Mouse (Mus musculus): Measurements from ENCODE around the gene Nphp1. TPM values are rescaled to one million over a fixed set of nuclear protein-coding genes. Genes with fewer than 3 reads are reported as not detected.

Gene Nphp1
- polyA plus RNA-seq, 1 experiment from 2014 or later = 16.3 TPM

DNA sequence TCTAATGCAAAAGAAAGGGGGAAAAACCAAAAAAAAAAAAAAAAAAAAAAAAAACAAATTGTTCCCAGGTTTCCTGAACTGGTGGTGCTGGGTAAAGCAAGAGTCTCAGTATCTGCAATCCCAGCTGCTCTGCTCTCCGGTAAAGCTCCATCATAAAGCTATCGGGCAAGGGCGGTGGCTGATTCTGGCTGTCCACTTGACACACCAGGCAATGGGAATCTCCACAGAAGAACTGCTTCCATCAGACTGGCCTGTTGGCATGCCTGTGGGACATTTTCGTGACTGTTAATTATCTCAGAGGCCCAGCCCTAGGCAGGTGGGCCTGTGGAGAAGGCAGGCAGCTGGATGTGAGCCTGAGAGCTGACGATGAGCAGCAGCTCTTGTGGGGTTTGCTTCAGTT is 10.2 kb downstream of the Nphp1 start:
- H3K27ac ChIP-seq (ENCODE audit: low read length) = no peak overlapping the region
- no peaks in the 10 kb centered on the region for H3K9me3 ChIP-seq (ENCODE audit: control insufficient read depth, low read length)
- no peak for ATAC-seq
- WGBS = 89% methylated on average over 5 of the region's 5 CpGs
- H3K4me2 ChIP-seq (ENCODE audit: low read depth, low read length) = no peak overlapping the region
- no peaks in the 10 kb centered on the region for H3K27me3 ChIP-seq (replicated peaks; ENCODE audit: control insufficient read depth, insufficient read depth, low read length)
- no peaks in the 10 kb centered on the region for H3K4me1 ChIP-seq (ENCODE audit: control insufficient read depth, insufficient read depth, low read length)
- H3K36me3 ChIP-seq (ENCODE audit: control insufficient read depth, insufficient read depth, low read length) = no peaks in the 10 kb centered on the region
- no peak overlapping the region for H3K9ac ChIP-seq (ENCODE audit: low read depth, low read length)
- H3K4me3 ChIP-seq (ENCODE audit: low read length) = no peak overlapping the region

DNA sequence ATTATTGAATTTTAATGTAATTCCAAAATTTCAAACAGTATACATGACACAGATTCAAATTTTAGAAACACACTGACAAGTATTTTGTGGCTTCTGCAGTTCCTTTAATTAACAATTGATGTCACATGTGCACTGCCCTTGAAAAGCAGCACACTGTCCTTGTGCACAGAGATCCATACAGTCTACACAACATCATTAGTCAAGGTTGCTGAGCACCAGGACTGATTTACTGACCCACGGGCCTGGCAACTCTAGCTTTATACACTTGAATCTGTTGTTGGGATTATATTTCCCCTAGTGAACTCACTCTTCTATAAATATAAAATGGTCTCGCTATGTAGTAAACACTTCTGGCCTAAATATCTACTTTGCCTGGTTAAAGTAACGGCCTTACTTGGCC is 13.7 kb downstream of the Nphp1 start:
- H3K9me3 ChIP-seq (ENCODE audit: control insufficient read depth, low read length) = no peaks in the 10 kb centered on the region
- no peak overlapping the region for H3K27ac ChIP-seq (ENCODE audit: low read length)
- H3K4me3 ChIP-seq (ENCODE audit: low read length) = no peak overlapping the region
- H3K36me3 ChIP-seq (ENCODE audit: control insufficient read depth, insufficient read depth, low read length) = no peaks in the 10 kb centered on the region
- no peak overlapping the region for H3K4me2 ChIP-seq (ENCODE audit: low read depth, low read length)
- H3K4me1 ChIP-seq (ENCODE audit: control insufficient read depth, insufficient read depth, low read length) = no peaks in the 10 kb centered on the region
- no peak for ATAC-seq
- 82% methylated on average over 3 of the region's 3 CpGs for WGBS
- no peaks in the 10 kb centered on the region for H3K27me3 ChIP-seq (replicated peaks; ENCODE audit: control insufficient read depth, insufficient read depth, low read length)
- no peak overlapping the region for H3K9ac ChIP-seq (ENCODE audit: low read depth, low read length)

DNA sequence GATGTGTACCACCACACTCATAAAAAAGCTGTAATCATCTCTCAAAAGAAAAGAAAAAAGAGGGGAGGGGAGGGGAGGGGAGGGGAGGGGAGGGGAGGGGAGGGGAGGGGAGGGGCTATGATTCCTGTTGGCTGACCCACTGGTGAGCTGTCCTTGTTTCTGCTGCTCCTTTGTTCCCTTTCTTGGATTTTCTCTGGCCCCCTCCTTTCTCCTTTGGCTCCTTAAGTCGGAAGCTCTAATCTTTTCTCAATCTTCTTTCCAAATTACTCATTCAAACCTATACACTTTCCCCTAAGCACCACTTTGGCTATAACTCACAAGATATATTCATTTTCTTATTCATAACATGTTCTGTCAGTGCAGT is 14.1 kb downstream of the Nphp1 start:
- 37% methylated on average over 1 of the region's 1 CpGs for WGBS
- no peaks in the 10 kb centered on the region for H3K27me3 ChIP-seq (replicated peaks; ENCODE audit: control insufficient read depth, insufficient read depth, low read length)
- no peak overlapping the region for H3K27ac ChIP-seq (ENCODE audit: low read length)
- H3K4me3 ChIP-seq (ENCODE audit: low read length) = no peak overlapping the region
- H3K9ac ChIP-seq (ENCODE audit: low read depth, low read length) = no peak overlapping the region
- no peak overlapping the region for H3K4me2 ChIP-seq (ENCODE audit: low read depth, low read length)
- H3K36me3 ChIP-seq (ENCODE audit: control insufficient read depth, insufficient read depth, low read length) = no peaks in the 10 kb centered on the region
- no peak for ATAC-seq
- H3K4me1 ChIP-seq (ENCODE audit: control insufficient read depth, insufficient read depth, low read length) = no peaks in the 10 kb centered on the region
- H3K9me3 ChIP-seq (ENCODE audit: control insufficient read depth, low read length) = no peaks in the 10 kb centered on the region

DNA sequence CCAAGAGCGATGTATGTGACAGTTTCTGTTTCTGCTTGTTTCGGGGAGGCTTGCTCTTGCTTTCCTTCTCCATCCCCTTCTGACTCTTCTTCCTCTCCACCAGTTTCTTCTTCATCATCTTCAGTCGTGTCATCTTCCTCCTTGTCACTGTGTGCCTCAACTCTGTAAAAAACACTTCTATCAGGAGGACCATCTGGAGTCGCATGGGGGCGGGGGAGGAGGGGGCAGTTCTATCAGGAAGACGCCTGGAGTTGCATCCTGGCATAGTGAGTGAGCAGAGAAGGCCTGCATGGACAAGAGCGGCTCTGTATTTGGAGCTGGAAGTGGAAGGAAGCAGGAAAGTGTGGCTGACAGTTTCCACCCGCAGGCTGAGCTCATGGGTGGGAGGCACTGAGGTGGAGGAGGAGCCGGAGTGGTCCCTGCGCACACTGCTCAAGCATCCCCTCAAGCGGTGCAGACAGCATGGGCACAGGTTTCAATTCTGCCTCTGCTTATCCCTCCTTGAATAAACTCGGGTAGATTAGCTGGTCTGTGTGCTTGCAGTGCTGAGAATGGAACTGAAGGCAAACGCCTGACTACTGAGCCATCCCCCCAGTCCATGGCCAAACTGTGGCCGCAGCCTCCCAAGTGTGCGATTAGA is 14.6 kb downstream of the Nphp1 start:
- ATAC-seq = no peak
- Histone ChIP-seq H3K9ac (ENCODE audit: low read depth, low read length) (no peak overlapping the region), H3K27ac (ENCODE audit: low read length) (no peak overlapping the region), H3K9me3 (ENCODE audit: control insufficient read depth, low read length) (no peaks in the 10 kb centered on the region), H3K4me2 (ENCODE audit: low read depth, low read length) (no peak overlapping the region), H3K4me3 (ENCODE audit: low read length) (no peak overlapping the region), H3K4me1 (ENCODE audit: control insufficient read depth, insufficient read depth, low read length) (no peaks in the 10 kb centered on the region), H3K36me3 (ENCODE audit: control insufficient read depth, insufficient read depth, low read length) (no peaks in the 10 kb centered on the region), H3K27me3 (replicated peaks; ENCODE audit: control insufficient read depth, insufficient read depth, low read length) (no peaks in the 10 kb centered on the region)
- WGBS = 68% methylated on average over 15 of the region's 15 CpGs

DNA sequence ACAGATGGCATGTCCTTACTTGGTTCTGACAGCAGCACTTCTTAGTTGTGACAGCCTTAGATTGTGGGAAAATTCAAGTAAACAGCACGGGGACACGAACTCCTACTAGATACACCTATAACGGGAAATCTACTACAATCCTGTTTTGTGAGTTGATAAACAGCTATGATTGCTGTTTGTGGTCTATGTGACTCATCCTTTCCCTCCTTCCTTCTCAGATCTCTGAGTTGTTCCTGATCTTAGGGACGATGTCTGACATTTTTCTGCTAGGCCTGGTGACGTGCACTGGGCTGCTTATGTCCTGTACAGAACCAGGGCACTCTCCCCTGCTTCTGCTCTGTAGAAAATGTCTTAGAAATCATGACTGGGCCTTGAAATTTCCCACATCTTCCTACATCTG is 27.1 kb downstream of the Nphp1 start:
- Histone ChIP-seq H3K4me1 (ENCODE audit: control insufficient read depth, insufficient read depth, low read length) (no peaks in the 10 kb centered on the region), H3K4me2 (ENCODE audit: low read depth, low read length) (no peak overlapping the region), H3K4me3 (ENCODE audit: low read length) (no peak overlapping the region), H3K9ac (ENCODE audit: low read depth, low read length) (no peak overlapping the region), H3K27me3 (replicated peaks; ENCODE audit: control insufficient read depth, insufficient read depth, low read length) (no peaks in the 10 kb centered on the region), H3K36me3 (ENCODE audit: control insufficient read depth, insufficient read depth, low read length) (no peaks in the 10 kb centered on the region), H3K27ac (ENCODE audit: low read length) (no peak overlapping the region), H3K9me3 (ENCODE audit: control insufficient read depth, low read length) (no peaks in the 10 kb centered on the region)
- WGBS = 86% methylated on average over 5 of the region's 5 CpGs
- no peak for ATAC-seq

DNA sequence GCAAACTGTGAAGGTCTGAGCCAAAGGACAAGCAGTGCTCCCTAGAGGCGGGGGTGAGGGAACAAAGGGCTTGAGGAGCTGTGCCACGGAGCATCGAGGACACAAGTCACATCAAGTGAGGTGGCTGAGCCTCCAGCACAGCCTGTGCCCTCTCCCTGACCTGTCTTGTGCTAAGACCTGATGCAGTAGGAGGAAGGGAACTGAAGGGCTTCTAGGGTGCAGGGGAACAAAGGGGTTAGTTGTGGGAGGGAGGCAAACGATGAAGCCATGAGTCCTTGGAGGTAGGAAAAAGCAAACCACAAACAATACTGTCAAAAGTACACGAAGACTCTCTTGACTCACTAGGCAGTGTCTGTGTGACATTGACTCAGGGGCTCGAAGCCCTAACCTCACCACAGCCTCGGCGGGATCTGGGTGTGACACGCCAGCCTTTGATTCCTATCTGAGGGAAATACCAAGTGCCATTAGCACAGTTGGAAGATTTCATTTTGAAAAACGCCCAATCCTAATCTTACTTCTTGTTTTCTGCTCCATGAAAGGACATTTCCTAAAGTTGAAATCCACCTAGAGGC is 28.2 kb downstream of the Nphp1 start:
- Histone ChIP-seq H3K9me3 (ENCODE audit: control insufficient read depth, low read length) (no peaks in the 10 kb centered on the region), H3K4me3 (ENCODE audit: low read length) (no peak overlapping the region), H3K4me2 (ENCODE audit: low read depth, low read length) (no peak overlapping the region), H3K9ac (ENCODE audit: low read depth, low read length) (no peak overlapping the region), H3K36me3 (ENCODE audit: control insufficient read depth, insufficient read depth, low read length) (no peaks in the 10 kb centered on the region), H3K27me3 (replicated peaks; ENCODE audit: control insufficient read depth, insufficient read depth, low read length) (no peaks in the 10 kb centered on the region), H3K27ac (ENCODE audit: low read length) (no peak overlapping the region), H3K4me1 (ENCODE audit: control insufficient read depth, insufficient read depth, low read length) (no peaks in the 10 kb centered on the region)
- WGBS = 65% methylated on average over 10 of the region's 10 CpGs
- ATAC-seq = no peak

DNA sequence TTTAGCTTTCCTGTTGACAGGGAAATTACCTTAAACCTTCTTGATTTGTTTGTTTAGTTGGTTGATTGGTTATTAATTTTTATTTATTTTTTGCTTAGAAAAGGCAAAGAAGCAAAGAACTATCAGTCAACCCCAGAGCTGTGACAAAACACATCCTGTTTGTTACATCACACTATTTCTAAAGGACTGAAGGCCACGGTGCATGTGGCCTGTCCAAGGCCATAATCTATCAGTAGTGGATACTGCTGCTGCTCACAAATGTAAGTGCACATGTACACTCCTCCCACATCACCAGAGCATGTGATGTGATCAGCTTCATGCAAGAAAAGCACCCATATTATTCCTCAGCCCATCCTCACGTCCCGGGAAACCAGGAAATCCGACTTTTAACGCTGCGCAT is 28.7 kb downstream of the Nphp1 start:
- H3K36me3 ChIP-seq (ENCODE audit: control insufficient read depth, insufficient read depth, low read length) = no peaks in the 10 kb centered on the region
- H3K27ac ChIP-seq (ENCODE audit: low read length) = no peak overlapping the region
- WGBS = 88% methylated on average over 6 of the region's 6 CpGs
- H3K4me1 ChIP-seq (ENCODE audit: control insufficient read depth, insufficient read depth, low read length) = no peaks in the 10 kb centered on the region
- no peak overlapping the region for H3K4me2 ChIP-seq (ENCODE audit: low read depth, low read length)
- H3K9me3 ChIP-seq (ENCODE audit: control insufficient read depth, low read length) = no peaks in the 10 kb centered on the region
- no peak overlapping the region for H3K9ac ChIP-seq (ENCODE audit: low read depth, low read length)
- no peak for ATAC-seq
- H3K27me3 ChIP-seq (replicated peaks; ENCODE audit: control insufficient read depth, insufficient read depth, low read length) = no peaks in the 10 kb centered on the region
- H3K4me3 ChIP-seq (ENCODE audit: low read length) = no peak overlapping the region

DNA sequence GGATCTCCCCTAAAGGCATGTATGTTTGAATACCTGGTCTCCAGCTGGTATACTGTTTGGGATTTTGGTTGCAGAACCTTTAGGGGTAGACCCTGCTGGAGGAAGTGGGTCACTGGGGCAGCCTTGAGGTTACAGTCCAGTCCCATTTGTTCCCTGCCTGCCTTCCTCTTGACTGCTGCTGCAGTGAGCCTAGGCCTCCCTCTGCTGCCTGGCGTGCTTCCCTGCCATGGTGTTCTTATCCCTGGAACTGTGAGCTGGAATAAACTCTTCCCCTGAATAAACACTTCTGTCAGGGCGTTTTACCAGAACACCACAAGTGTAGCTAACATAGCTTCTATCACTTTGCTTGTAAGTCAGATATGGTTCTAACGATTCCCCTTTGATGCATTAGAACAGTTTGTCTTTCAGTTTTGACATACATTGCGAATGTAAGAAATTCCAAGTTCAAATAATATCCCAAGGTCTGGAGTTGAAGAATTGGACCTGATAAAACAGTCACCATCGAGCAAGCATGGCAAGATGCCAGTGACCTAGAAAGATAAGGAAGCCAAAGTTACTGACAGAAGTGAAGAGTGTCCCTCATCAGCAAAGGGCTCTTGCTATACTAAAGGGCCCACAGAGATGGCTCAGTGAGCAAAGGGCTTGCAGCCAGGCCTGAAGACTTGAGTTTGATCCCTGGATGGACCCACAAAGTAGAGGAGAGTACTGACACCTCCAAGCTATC is 29.4 kb downstream of the Nphp1 start:
- 75% methylated on average over 5 of the region's 5 CpGs for WGBS
- no peak for ATAC-seq
- Histone ChIP-seq H3K36me3 (ENCODE audit: control insufficient read depth, insufficient read depth, low read length) (no peaks in the 10 kb centered on the region), H3K4me3 (ENCODE audit: low read length) (no peak overlapping the region), H3K27ac (ENCODE audit: low read length) (no peak overlapping the region), H3K27me3 (replicated peaks; ENCODE audit: control insufficient read depth, insufficient read depth, low read length) (no peaks in the 10 kb centered on the region), H3K4me2 (ENCODE audit: low read depth, low read length) (no peak overlapping the region), H3K4me1 (ENCODE audit: control insufficient read depth, insufficient read depth, low read length) (no peaks in the 10 kb centered on the region), H3K9ac (ENCODE audit: low read depth, low read length) (no peak overlapping the region), H3K9me3 (ENCODE audit: control insufficient read depth, low read length) (no peaks in the 10 kb centered on the region)

DNA sequence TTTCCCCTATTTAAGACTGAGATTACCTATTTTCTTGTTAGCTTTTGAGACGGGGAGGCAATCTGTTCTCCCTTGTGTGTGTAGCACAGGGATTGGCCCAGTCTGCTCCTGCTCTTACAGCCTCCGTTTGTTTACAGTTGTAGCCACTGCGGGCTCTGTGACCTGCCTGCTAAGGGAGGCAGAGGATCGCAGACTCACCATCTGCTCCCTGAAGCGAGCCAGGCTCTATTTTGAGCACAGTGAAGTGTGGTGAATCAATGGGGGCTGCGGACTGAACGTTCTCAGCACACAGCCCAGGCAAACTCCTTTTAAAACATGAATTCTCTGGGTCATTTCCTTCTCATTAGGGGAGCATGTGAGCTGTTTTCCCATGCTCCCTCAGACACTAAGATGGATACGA is 31.5 kb downstream of the Nphp1 start:
- ATAC-seq = no peak
- Histone ChIP-seq H3K4me1 (ENCODE audit: control insufficient read depth, insufficient read depth, low read length) (no peaks in the 10 kb centered on the region), H3K27ac (ENCODE audit: low read length) (no peak overlapping the region), H3K36me3 (ENCODE audit: control insufficient read depth, insufficient read depth, low read length) (no peaks in the 10 kb centered on the region), H3K4me2 (ENCODE audit: low read depth, low read length) (no peak overlapping the region), H3K9ac (ENCODE audit: low read depth, low read length) (no peak overlapping the region), H3K4me3 (ENCODE audit: low read length) (no peak overlapping the region), H3K9me3 (ENCODE audit: control insufficient read depth, low read length) (no peaks in the 10 kb centered on the region), H3K27me3 (replicated peaks; ENCODE audit: control insufficient read depth, insufficient read depth, low read length) (no peaks in the 10 kb centered on the region)
- 26% methylated on average over 8 of the region's 8 CpGs for WGBS

Measured in intestine, embryonic 16.5 days (tissue).